Mouse (Mus musculus): ENCODE data around the gene 4933406M09Rik. TPM values are rescaled to one million over a fixed set of nuclear protein-coding genes. Genes with fewer than 3 reads are reported as not detected.

Gene 4933406M09Rik
- total RNA-seq, 2 experiments from 2014 or later, result not detected

GRCm38 (mm10) chr1:134419176-134419575 lies 33.4 kb downstream of the 4933406M09Rik start:
- TF ChIP-seq CTCF (conservative IDR thresholded peaks at IDR 0.05), result no peak
- Histone ChIP-seq H3K27ac (peak overlapping the region; percentile 8; the same call in 1 of the 2 replicates), H3K4me3 (no peak overlapping the region)
- no peak for DNase-seq (ENCODE audit: low spot score in 2 of 2)

GRCm38 (mm10) chr1:134419751-134420458 lies 34.2 kb downstream of the 4933406M09Rik start:
- no peak for DNase-seq (ENCODE audit: low spot score in 2 of 2)
- H3K4me3 ChIP-seq, result no peak overlapping the region
- no peak for TF ChIP-seq CTCF (conservative IDR thresholded peaks at IDR 0.05)
- H3K27ac ChIP-seq, result peak overlapping the region; percentile 8; the same call in 1 of the 2 replicates

DNA sequence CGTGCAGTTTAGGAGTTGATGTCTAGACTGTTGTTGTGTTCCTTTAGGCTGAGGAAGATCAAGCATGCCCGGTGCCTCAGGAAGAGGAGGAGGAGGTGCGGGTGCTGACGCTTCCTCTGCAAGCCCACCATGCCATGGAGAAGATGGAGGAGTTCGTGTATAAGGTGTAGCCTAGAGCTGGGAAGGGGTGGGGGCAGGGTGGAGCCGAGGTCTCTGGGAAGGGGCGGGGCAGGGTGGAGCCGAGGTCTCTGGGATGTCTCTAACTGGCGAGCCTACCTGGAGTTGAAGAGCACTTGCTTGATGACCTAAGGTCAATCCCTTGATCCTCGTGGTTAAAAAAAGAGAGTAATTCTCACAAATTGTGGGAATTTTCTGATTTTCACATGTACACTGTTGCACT lies 38.2 kb downstream of the 4933406M09Rik start:
- DNase-seq (ENCODE audit: low spot score in 2 of 2), result no peak
- Histone ChIP-seq H3K27ac (no peak overlapping the region), H3K4me3 (no peak overlapping the region)
- TF ChIP-seq CTCF (conservative IDR thresholded peaks at IDR 0.05), result no peak

DNA sequence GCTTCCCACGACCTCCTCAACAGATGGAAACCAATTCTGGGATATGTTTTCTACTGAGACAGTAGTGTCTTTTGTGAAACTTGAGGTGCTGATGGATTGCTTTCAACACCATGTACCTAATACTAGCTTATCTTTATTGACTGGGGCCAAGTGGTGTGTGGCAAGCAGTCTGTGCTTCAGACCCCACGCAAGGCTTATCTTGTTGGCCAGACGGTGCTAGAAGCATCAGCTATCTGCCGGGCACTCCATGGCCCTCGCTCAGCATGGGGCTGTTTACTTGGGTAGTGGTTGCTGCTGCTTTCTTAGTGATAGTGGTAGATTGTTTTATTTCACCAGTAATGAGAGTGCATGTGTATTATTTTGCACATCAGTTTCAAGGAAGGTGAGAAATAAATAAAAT lies 40.5 kb downstream of the 4933406M09Rik start:
- no peak overlapping the region for H3K4me3 ChIP-seq
- H3K27ac ChIP-seq, result no peak overlapping the region
- no peak for DNase-seq (ENCODE audit: low spot score in 2 of 2)
- no peak for TF ChIP-seq CTCF (conservative IDR thresholded peaks at IDR 0.05)

- DNase-seq (ENCODE audit: low spot score in 2 of 2), result no peak
- Histone ChIP-seq H3K27ac (no peak overlapping the region), H3K4me3 (no peak overlapping the region)
- TF ChIP-seq CTCF (conservative IDR thresholded peaks at IDR 0.05), result no peak
These were observed 47.3 kb downstream of the 4933406M09Rik start for GRCm38 (mm10) chr1:134433002-134433401.

DNA sequence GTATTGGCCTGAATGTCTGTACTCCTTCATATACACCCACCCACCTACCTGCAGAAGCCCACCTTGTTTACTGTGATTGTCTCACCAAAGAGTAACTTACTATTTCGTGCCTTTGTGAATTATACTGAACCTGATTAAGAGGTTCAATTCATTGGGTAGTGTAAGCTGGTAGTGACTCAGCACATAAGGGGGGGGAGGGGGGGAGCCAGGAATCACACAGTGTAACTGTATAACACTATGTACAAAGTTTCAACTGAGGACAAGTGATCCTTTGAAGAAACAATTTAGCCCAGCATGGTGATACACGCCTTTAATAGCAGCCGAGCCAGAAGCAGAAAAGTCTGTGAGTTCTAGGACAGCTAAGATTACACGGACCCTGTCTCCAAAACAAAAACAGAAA lies 47.7 kb downstream of the 4933406M09Rik start:
- no peak for DNase-seq (ENCODE audit: low spot score in 2 of 2)
- Histone ChIP-seq H3K27ac (no peak overlapping the region), H3K4me3 (no peak overlapping the region)
- no peak for TF ChIP-seq CTCF (conservative IDR thresholded peaks at IDR 0.05)

- Histone ChIP-seq H3K4me3 (no peak overlapping the region), H3K27ac (no peak overlapping the region)
- DNase-seq (ENCODE audit: low spot score in 2 of 2), result no peak
- TF ChIP-seq CTCF (conservative IDR thresholded peaks at IDR 0.05), result peak; percentile 62
These were observed 49.7 kb downstream of the 4933406M09Rik start for GRCm38 (mm10) chr1:134435414-134435813.

- Histone ChIP-seq H3K4me3 (no peak overlapping the region), H3K27ac (no peak overlapping the region)
- no peak for DNase-seq (ENCODE audit: low spot score in 2 of 2)
- no peak for TF ChIP-seq CTCF (conservative IDR thresholded peaks at IDR 0.05)
These were observed 54.7 kb downstream of the 4933406M09Rik start for GRCm38 (mm10) chr1:134440437-134440836.

Other genes starting within 250 kb of the 4933406M09Rik start
- gene Chil1, start 203.8 kb upstream of the 4933406M09Rik start, total RNA-seq (2021), result 10 to 100 TPM; 11.1 to 12.4 TPM
- gene Mybph, start 192.5 kb upstream of the 4933406M09Rik start, total RNA-seq (2021), result not detected
- 100 to 1,000 TPM; 202 to 221 TPM for gene Adora1, start 150.5 kb upstream of the 4933406M09Rik start, total RNA-seq (2021)
- gene Myog, start 96.0 kb upstream of the 4933406M09Rik start, total RNA-seq (2021), result not detected
- gene Ppfia4, start 53.0 kb upstream of the 4933406M09Rik start, total RNA-seq (2021), result 10 to 100 TPM; 71.9 to 79.7 TPM
- gene Tmem183a, start 24.0 kb upstream of the 4933406M09Rik start, total RNA-seq (2021), result 10 to 100 TPM; 73.5 to 76.7 TPM
- gene Cyb5r1, start 19.6 kb downstream of the 4933406M09Rik start, total RNA-seq (2021), result 10 to 100 TPM; 27.4 to 39.9 TPM
- 10 to 100 TPM; 53.1 to 55.2 TPM for gene Adipor1, start 29.4 kb downstream of the 4933406M09Rik start, total RNA-seq (2021)
- 10 to 100 TPM; 43.5 to 44.4 TPM for gene Klhl12, start 69.6 kb downstream of the 4933406M09Rik start, total RNA-seq (2021)
- 10 to 100 TPM; 22.3 to 23.6 TPM for gene Rabif, start 108.7 kb downstream of the 4933406M09Rik start, total RNA-seq (2021)
- gene Mgat4e, start 163.7 kb downstream of the 4933406M09Rik start, total RNA-seq (2021), result not detected
- 10 to 100 TPM; 69.1 to 72.6 TPM for gene Kdm5b, start 174.2 kb downstream of the 4933406M09Rik start, total RNA-seq (2021)

All from layer of hippocampus, adult 2 months (tissue).